Mouse (Mus musculus) C2C12 (cell line): Measurements from ENCODE around the gene Stip1.

Experiments used
- CEBPB ChIP-seq: IDR thresholded peaks from one replicate; pipeline ENCODE4 v1.6.1; 2011; ENCODE audit warnings: low read depth, mild to moderate bottlenecking, control low read depth, moderate library complexity
- CTCF ChIP-seq: IDR thresholded peaks from one replicate; pipeline ENCODE4 v1.5.1; 2011; ENCODE audit not compliant: control insufficient read depth, insufficient read depth, insufficient read length

- TF ChIP-seq CTCF: no peak
- no peak for TF ChIP-seq CEBPB
These were observed 22.3 kb upstream of the Stip1 start for GRCm38 (mm10) chr19:7062110-7062509.
